Mouse (Mus musculus) retina, postnatal 7 days (tissue): Measurements from ENCODE around the gene Meox1.

ENCODE experiments used
- DNase-seq: peaks from one replicate; pipeline ENCODE4 v3.0.0-alpha.2; 2012; ENCODE audit warnings: low read depth, low spot score

Meox1 gene

GRCm38 (mm10) chr11:101898328-101898727 lies 4.2 kb upstream of the Meox1 start:
- DNase-seq: no peak

DNA sequence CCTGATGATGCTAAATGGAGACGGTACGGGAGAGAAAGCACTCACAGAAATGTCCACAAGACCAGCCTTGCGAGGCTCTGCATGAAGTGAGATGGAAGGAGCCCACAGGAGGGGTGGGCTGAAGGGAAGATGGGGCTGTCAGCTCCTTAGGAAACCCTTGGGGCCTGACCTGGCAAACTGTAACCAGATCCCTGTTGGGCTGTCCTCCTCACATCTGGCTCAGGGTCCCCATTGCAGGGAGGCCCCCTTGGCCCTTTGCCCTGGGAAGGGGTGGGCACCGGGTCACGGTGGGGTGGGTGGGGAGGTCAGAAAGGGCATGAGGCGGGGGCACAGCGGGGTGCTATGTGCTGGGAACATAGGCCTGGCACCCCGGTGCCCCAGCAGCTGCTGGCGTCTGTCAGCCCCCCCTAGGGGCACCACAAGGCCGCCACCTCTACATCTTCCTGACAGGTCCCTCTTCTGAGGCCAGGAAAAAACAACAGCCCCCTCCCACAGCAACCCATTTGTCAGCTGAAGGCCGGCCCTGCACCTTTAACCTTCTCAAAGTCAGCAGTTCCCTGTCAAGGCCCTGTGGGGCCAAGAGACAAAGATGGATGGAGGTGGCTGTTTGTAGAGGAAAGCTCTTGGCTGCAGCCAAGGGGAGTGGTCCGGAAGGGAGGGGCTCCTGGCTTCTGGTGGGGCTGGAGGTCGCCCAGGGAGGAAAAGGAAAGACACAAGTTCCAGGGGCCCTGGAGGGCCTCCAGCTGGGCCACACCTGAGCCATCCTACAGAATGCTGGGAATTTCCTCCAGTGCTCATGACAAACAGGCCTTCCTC lies 2.6 kb upstream of the Meox1 start:
- DNase-seq: no peak

DNA sequence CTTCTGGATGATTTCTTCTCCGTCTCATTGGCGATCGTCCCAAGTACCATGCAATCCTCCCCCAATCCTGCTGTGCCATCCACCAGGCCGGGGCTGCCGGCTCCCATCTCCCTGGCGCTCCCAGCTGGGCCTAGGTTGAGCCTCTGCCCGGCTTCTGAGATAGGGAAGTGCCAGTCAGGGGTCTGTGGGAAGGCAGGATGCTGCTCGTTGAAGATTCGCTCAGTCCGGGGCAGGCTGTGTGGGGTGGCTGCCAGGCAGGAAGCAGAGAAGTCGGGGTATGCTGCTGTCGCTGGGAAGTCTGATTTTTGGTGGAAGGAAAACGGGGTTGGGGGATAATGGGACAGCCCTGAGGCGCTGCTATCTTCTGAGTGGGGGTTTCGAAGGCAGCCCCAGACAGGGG lies 614 bp downstream of the Meox1 start:
- no peak for DNase-seq

DNA sequence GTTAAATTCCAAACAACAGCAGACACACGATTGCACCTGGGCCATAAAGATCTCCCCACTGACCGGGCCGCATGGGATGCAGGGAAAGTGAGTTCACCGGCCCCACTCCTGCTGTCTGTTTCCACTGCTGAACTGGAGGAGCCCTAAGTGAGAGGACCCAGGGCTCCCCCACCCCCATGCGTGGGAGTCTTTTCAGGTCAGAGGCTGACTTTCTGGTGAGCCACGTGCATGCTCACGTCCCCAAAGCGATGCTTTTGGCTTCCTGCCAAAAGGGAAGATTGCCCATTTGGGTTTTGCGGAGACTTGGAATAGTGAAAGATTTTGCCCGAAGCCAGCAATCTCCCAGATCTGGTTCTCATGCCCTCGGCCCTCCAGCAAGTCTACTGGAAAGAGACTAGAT lies 2.7 kb downstream of the Meox1 start:
- no peak for DNase-seq

DNA sequence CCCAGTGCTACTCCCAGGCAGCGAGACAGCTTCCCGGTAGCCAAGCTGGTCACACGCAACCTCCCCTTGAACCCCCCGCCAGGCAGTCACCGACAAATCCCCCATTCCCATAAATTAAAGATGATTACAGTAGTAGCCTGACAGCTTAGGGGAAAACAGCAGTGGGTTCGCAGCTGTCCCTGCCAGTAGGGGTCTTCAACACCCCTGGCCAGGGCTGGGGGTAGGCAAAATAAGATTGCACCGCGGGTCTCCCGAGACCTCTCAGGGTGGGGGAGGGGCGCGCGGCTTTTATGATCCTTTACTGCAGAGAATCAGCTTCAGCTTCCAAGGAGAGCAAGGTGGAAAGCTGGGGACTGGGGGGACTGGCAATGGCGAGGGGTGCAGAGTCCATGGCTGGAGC lies 4.4 kb downstream of the Meox1 start:
- no peak for DNase-seq

DNA sequence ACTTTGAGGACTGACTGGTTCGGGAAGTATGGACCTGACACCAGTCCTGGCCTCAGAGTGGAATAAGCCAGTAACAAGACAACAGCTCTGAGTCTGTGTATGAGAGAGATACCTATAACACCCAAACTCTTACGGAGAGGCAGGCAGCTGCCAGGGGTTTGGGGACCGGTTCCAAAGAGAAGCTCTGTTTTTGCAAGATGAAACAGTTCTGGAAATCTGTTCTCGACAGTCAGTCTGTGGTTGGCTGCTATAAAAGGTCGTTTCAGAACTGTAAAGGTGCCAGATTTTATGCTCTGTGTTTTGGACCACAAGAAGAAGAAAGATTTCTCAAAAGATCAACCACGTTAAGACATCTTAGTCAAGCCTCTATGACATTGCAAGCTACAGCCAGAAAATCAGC lies 5.4 kb downstream of the Meox1 start:
- no peak for DNase-seq

GRCm38 (mm10) chr11:101886436-101886835 lies 7.7 kb downstream of the Meox1 start:
- DNase-seq: no peak

DNA sequence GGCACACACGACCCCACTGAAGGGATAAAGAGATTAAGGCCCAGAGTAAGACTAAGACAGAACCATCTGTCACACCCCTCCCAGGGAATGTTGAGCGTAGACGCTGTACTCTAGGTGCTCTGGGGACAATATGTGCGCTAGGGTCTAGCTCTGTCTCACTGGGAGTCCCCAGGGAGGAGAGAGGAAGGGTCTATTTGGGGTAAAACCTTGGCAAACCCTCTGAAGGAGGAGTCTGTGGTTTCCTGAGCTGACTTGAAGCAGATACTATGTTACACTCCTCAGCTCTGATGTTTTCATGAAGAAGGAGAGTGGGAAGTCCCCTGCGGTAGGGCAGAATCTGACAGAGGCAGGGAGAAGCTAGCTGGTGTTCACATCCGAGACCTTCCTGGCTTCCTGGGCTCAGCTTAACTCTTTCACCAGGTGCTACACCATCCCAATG lies 8.3 kb downstream of the Meox1 start:
- peak; percentile 53 for DNase-seq

- DNase-seq: no peak
Measured at GRCm38 (mm10) chr11:101885232-101885631, 8.9 kb downstream of the Meox1 start.

DNA sequence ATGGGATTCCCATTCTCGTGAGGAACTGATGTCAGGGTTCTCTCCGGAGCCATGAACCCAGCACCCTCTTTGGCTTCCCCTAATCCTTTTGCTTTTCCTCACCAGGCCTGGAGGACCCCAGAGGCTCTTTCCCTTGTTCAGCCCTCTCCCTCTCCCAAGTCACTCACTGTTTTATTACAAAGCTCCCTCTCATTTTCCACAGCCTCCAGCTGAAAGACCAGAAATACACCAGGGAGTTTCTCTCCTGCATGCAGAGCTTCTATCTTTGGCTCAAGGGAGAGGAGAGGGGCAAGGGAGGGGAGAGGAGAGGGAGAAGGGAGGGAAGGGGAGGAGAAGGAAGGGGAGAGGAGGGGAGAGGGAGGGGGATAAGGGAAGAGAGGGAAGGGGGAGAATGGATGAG lies 10.3 kb downstream of the Meox1 start:
- no peak for DNase-seq

DNA sequence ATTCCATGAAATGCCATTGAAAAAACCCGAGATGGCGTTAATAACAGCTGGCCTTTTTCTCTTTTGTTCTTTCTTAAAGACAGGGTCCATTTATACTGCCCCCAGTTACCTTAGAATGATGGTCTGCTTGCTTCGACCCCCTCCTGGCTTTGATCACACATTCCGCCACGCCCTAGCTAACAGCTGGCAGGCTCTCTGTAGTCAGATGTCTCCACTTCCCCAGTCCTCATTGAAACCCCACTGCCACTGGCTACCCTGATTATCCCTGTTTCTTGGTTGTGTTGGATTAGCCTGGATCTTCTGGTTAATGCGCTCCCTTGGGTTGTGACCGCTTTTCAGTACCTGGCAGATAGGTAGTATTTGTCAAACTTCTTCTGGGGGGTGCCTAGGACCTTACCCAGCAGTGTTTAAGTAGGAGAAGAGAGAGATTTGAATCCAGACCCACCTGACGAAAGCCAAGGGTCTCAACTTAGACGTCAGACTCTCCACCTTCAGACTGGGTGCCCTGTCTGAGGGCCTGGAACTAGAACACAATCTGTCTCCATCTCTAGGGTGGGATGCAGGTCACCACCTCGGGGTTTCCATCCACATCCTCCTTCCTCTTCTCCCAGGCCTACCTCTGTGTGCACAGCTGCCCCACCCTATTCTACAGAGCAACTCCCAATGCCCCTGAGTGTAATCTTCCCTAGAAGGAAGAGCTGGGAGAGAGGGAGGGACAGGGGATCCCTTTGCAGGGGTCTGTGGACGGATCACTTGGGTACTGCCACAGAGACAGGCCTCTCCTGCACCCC lies 11.5 kb downstream of the Meox1 start:
- DNase-seq: no peak

GRCm38 (mm10) chr11:101881604-101882071 lies 12.5 kb downstream of the Meox1 start:
- no peak for DNase-seq

DNA sequence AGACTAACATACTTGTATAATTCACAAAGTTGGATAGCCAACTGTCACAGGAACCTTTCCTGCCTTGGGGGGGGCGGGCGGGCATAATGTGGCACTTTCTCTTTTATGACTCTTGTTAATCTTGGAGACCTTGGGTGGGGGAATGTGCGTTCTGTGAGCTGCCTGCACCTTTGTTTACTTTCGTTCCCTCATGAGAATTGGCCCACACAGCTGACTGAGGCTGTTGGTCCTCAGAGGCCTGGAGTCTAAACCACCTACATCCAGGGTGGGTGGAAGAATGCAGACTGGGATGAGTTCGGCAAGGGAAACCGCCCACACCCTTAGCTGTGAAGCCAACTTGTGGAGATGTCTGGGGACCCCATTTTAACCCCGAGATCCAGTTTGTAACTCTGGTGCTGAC lies 13.0 kb downstream of the Meox1 start:
- no peak for DNase-seq

- DNase-seq: no peak
Measured at GRCm38 (mm10) chr11:101879672-101880071, 14.5 kb downstream of the Meox1 start.

- no peak for DNase-seq
Measured at GRCm38 (mm10) chr11:101878696-101879095, 15.5 kb downstream of the Meox1 start.

DNA sequence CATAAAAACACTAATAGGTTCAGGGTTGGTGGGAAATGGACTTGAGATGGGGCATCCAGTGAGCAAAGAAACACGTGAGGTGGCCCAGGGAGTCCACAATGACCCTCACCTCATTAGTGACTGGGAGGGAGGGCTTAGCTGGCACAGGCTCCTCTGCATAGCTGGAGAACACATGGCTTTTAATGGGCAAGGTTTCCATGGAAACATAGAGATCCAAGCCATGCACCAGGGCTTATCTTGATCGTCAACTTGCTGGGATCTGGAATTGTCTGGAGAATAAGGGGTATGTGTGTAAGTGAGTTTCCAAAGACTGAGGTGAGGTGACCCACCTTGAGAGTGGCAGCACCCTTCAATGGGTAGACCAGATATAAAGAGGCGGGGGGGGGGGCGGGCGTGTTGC lies 19.2 kb downstream of the Meox1 start:
- no peak for DNase-seq

GRCm38 (mm10) chr11:101873909-101874308 lies 20.3 kb downstream of the Meox1 start:
- DNase-seq: no peak

- DNase-seq: no peak
Measured at GRCm38 (mm10) chr11:101871435-101871834, 22.7 kb downstream of the Meox1 start.

GRCm38 (mm10) chr11:101870067-101870765 lies 24.0 kb downstream of the Meox1 start:
- DNase-seq: no peak

GRCm38 (mm10) chr11:101867513-101868052 lies 26.6 kb downstream of the Meox1 start:
- DNase-seq: no peak

DNA sequence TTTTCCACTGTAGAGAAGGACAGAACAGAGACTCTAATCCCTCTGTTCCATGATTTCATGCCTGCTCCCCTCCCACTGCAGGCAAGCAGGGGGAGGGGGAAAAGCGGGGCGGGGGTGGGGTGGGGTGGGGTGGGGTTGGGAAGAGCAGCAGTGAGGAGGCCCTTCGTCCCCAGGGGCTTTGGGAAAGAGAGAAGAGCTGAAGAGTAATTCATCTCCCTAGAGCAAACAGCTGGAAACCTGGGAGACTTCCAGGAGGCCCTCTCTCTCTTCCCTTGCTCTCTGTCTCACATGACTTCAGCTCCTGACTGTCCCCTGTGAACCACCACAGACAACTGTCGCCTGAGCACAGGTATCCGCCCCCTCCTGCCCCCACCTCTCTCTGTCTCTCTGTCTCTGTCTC lies 35.4 kb downstream of the Meox1 start:
- DNase-seq: no peak
